Mouse (Mus musculus) liver, embryonic 14.5 days (tissue): ENCODE measurements around the gene Alg5. TPM values are rescaled to one million over a fixed set of nuclear protein-coding genes. Genes with fewer than 3 reads are reported as not detected.

ENCODE experiments used
- ATAC-seq: fragments of 200-750 bp; cut with Nextera tagmentation; 2 replicates; pipeline ENCODE4 v1.8.0; 2017; ENCODE audit warnings: moderate number of reproducible peaks, mild to moderate bottlenecking, moderate library complexity; ENCODE audit not compliant: insufficient read depth
- DNase-seq, 3 experiments: peaks; one replicate each; pipeline ENCODE4 v3.0.0-alpha.2; 2012 to 2013; ENCODE audit warnings: low read depth in 3 of 3, low spot score in 3 of 3
- H3K27ac ChIP-seq: fragments of 300-500 bp; sonication (generic); 2 replicates; pipeline ENCODE4 v1.5.1; 2014; ENCODE audit warnings: moderate library complexity, mild to moderate bottlenecking, control low read depth, inconsistent platforms
- H3K27me3 ChIP-seq: fragments of 300-500 bp; sonication (generic); 2 replicates; pipeline ENCODE4 v1.6.1; 2014; ENCODE audit warnings: mild to moderate bottlenecking, low read length, moderate library complexity; ENCODE audit not compliant: control insufficient read depth, insufficient read depth
- H3K36me3 ChIP-seq: fragments of 300-500 bp; sonication (generic); replicated peaks from 2 replicates; pipeline ENCODE4 v1.6.1; 2014; ENCODE audit warnings: low read depth; ENCODE audit not compliant: control insufficient read depth, insufficient read depth
- H3K4me1 ChIP-seq, 2 experiments: fragments of 200-500 bp in 1 of 2; fragments of 300-500 bp in 1 of 2; sonication (generic) in 1 of 2; replicated peaks; 2 replicates each; pipeline ENCODE4 v1.6.1; 2012 to 2014; ENCODE audit warnings: antibody characterized with exemption in 1 of 2, inconsistent platforms in 1 of 2, low read length in 1 of 2; ENCODE audit not compliant: control insufficient read depth in 2 of 2, insufficient read depth in 2 of 2
- H3K4me2 ChIP-seq: fragments of 300-500 bp; sonication (generic); 2 replicates; pipeline ENCODE4 v1.6.1; 2014; ENCODE audit warnings: low read depth, mild to moderate bottlenecking, control low read depth, moderate library complexity
- H3K4me3 ChIP-seq, 2 experiments: fragments of 200-500 bp in 1 of 2; fragments of 300-500 bp in 1 of 2; sonication (generic) in 1 of 2; 2 replicates each; pipeline ENCODE4 v1.5.1; 2012 to 2014; ENCODE audit warnings: low read depth in 2 of 2, low read length in 2 of 2, mild to moderate bottlenecking in 2 of 2, control low read depth in 1 of 2, inconsistent platforms in 1 of 2, moderate library complexity in 1 of 2; ENCODE audit not compliant: insufficient read depth in 1 of 2
- H3K9ac ChIP-seq: fragments of 300-500 bp; sonication (generic); replicated peaks from 2 replicates; pipeline ENCODE4 v1.6.1; 2014; ENCODE audit warnings: mild to moderate bottlenecking, control low read depth, moderate library complexity
- H3K9me3 ChIP-seq: fragments of 300-500 bp; sonication (generic); 2 replicates; pipeline ENCODE4 v1.6.1; 2016; ENCODE audit warnings: low read length, mixed read lengths; ENCODE audit not compliant: control insufficient read depth
- CTCF ChIP-seq: IDR thresholded peaks from 2 replicates; pipeline ENCODE4 v1.5.1; 2016; ENCODE audit warnings: antibody characterized with exemption, low read depth, control low read depth
- EP300 ChIP-seq: IDR thresholded peaks from 2 replicates; pipeline ENCODE4 v1.6.1; 2016; ENCODE audit warnings: antibody characterized with exemption, low read depth
- WGBS: fragments of 180-500 bp; shearing (Covaris S2); extraction: QIAGEN DNeasy Blood & Tissue Kit; methylation state at CpG from one replicate; pipeline ENCODE4 v1.1.7; 2014; ENCODE audit not compliant: insufficient replicate concordance; 5-methylcytosine and 5-hydroxymethylcytosine counted together
- polyA plus RNA-seq, 2 experiments: library from polyadenylated mRNA; depleted of rRNA in 1 of 2; stranded (reverse) in 1 of 2; unstranded in 1 of 2; fragments of >200 nt; fragmentation: Nextera tagmentation in 1 of 2; extraction: Ambion mirVana in 1 of 2; gene quantifications; 2 replicates each; pipeline versions ENCODE4 v1.2.1 to v1.2.3; 2012 to 2014

Gene Alg5
- polyA plus RNA-seq (2012; rRNA removed) (8.2 and 12.2 TPM in 2 replicates), polyA plus RNA-seq (2014; fragmentation: Nextera tagmentation; extraction: Ambion mirVana) (25.4 and 29.3 TPM in 2 replicates)

DNA sequence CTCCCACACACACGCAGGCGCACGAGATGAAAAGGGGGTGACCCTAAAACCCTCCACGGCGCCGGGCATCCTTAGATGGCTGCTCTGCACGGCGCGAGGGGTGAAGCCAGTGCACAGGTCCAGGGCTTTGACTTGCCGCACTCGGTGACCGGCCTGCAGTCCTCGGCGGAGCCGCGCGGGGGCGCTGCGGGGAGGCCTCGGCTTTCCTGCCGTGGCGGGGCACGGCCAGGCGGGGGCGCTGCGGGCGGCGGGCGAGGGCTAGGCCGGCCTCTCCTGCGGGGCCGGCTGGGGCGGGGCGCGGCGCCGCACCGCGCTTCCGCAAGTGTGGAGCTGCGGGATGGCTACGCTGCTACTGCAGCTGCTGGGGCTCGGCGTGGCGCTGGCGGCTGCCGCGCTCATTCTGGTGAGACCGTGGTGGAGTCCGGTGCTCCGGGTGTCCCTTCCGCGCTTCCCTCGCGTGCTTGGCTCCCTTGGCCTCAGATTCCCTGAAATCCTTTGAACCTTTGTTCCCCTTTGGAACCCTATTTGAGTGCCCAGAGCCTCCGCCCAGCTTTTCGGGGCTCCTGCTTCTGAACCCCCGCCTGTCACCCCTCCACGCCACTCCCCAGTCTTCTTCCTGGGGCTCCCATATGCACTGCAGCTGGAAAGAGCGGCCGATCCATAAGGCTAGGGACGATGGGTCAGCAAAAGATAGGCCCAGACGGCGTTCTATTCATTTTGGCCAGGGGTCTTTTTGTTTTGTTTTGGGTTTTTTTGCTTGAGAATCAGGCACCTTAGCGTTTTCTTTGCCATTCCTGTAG, at the start of gene Alg5, which contains the start of gene Exosc8:
Alg5 (plus strand) TSS at position 293 of the 800 bp plus-strand sequence.
Exosc8 (minus strand) TSS at position 147 of the 800 bp plus-strand sequence.
- Histone ChIP-seq H3K4me3 (peak within 1 kb of the TSS; percentile 82 to 89), H3K27ac (peak within 1 kb of the TSS; percentile 92), H3K4me2 (peak within 1 kb of the TSS; percentile 86), H3K27me3 (no peaks in the 10 kb centered on the region), H3K36me3 (peaks cover 18% of the 10 kb centered on the region), H3K9ac (peak within 1 kb of the TSS; percentile 89), H3K4me1 (peaks cover 4 to 12% of the 10 kb centered on the region in 2 experiments; a peak in 3 of 4 replicates), H3K9me3 (no peaks in the 10 kb centered on the region)
- under 1% methylated on average over 61 of the region's 65 CpGs for WGBS
- DNase-seq (peak; percentile 47 to 61 (median 50)), ATAC-seq (peak; percentile 85)
- TF ChIP-seq EP300 (no peak), CTCF (peak; percentile 89)

- peaks cover 0 to 3% of the 10 kb centered on the region in 2 experiments; a peak in 1 of 4 replicates for H3K4me1 ChIP-seq
- H3K27ac ChIP-seq, result no peak overlapping the region
- WGBS, result 47% methylated on average over 2 of the region's 2 CpGs
- no peak for TF ChIP-seq EP300
- H3K9ac ChIP-seq, result no peak overlapping the region
- H3K9me3 ChIP-seq, result no peaks in the 10 kb centered on the region
- no peaks in the 10 kb centered on the region for H3K27me3 ChIP-seq
- no peak overlapping the region for H3K4me3 ChIP-seq
- no peak overlapping the region for H3K4me2 ChIP-seq
- no peak for DNase-seq
- no peak for ATAC-seq
- H3K36me3 ChIP-seq, result no peaks in the 10 kb centered on the region
Observed at GRCm38 (mm10) chr3:54687245-54687644, 48.1 kb upstream of the Alg5 start.

DNA sequence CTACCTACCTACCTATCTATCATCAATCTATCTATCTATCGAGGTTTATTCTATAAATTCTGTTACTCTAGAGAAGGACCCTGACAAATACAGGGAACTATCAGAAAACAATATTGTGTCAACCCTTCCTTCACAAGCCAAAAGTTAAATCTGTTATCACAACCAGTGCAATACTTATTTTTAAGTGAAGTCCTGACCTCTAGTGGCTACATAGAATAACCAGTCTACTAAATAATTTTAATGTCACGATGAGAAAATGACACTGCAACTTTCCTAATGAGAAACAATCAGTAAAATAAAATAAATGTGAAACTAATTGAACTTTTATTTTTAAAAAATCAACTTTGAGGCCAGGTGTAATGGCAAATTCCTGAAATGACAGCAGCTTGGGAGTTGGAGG, 46.2 kb upstream of the Alg5 start:
- no peaks in the 10 kb centered on the region for H3K9me3 ChIP-seq
- no peak overlapping the region for H3K27ac ChIP-seq
- H3K4me2 ChIP-seq, result no peak overlapping the region
- no peak for DNase-seq
- H3K9ac ChIP-seq, result no peak overlapping the region
- no peak for TF ChIP-seq EP300
- TF ChIP-seq CTCF, result peak; percentile 18; the same call in 1 of the 2 replicates
- H3K4me3 ChIP-seq, result no peak overlapping the region
- no peaks in the 10 kb centered on the region for H3K27me3 ChIP-seq
- WGBS, result 32% methylated on average over 2 of the region's 2 CpGs
- H3K36me3 ChIP-seq, result no peaks in the 10 kb centered on the region
- ATAC-seq, result no peak
- H3K4me1 ChIP-seq, result peaks cover 0 to 3% of the 10 kb centered on the region in 2 experiments; a peak in 1 of 4 replicates

DNA sequence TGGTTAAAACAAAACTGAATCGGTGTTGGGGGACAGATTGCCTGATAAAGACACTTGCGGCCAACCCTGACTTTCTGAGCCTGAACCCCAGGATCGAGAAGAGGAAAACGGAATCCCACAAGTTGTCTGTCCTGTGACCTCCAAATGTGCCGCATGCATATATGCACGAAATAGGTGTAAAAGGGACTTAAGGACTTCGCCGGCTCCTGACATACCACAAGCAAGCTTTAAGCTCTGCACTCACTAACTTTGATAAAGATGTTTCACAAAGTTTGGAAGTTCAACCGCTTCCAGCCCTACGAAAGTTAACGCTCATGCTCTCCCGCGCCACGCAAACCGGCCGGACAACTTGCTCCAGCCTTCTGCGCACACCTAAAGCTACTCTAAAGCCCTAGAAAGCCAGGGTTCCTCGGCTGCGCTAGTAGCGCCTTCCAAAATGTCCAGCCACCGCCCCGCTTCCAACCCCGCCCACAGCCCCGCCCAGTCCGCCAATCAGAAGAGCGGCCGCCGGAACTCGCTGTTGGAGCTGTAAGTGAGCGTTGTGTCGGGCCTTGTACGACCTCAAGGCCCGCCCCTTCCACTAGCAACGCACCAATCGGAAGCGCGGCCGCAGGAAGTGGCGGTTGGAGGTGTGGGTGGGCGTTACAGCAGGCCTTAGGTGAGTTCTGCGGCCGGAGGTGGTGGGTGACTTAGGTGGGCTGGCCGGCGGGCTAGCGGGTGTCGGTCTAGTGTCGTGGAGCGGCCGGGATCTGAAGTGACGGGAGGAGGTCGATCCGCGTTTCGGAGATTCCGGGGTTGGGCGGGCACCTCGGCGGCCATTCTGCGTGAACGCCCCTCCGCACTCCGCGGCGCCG, 42.9 kb upstream of the Alg5 start, which contains the start of gene Supt20:
Supt20 (plus strand) TSS at position 606 of the 854 bp plus-strand sequence.
- Histone ChIP-seq H3K27me3 (no peaks in the 10 kb centered on the region), H3K9ac (peak within 1 kb of the TSS; percentile 82), H3K9me3 (no peaks in the 10 kb centered on the region), H3K27ac (peak within 1 kb of the TSS; percentile 91), H3K4me3 (peak within 1 kb of the TSS; percentile 62 to 95), H3K36me3 (peaks cover 8% of the 10 kb centered on the region; the same call in 1 of the 2 replicates), H3K4me2 (peak within 1 kb of the TSS; percentile 85), H3K4me1 (peaks cover 5% of the 10 kb centered on the region in 2 experiments)
- no peak for TF ChIP-seq CTCF
- no peak for TF ChIP-seq EP300
- DNase-seq (peak; percentile 91 to 94 (median 93)), ATAC-seq (peak; percentile 98)
- WGBS, result under 1% methylated on average over 65 of the region's 65 CpGs
